Mouse (Mus musculus) small intestine, adult 2 months (tissue): ENCODE data around the gene Ankrd11.

Experiments
- CTCF ChIP-seq: fragments of 200-500 bp; IDR thresholded peaks from 2 replicates; pipeline ENCODE4 v1.5.1; 2012; ENCODE audit warnings: low read depth, mild to moderate bottlenecking, control low read depth, inconsistent platforms, low read length, moderate library complexity, mixed read lengths; ENCODE audit not compliant: insufficient replicate concordance, insufficient read length; ENCODE audit errors: extremely low read depth
- POLR2A ChIP-seq: fragments of 200-500 bp; IDR thresholded peaks from 2 replicates; pipeline ENCODE4 v1.6.1; 2012; ENCODE audit warnings: low read depth, mild to moderate bottlenecking, control low read depth, inconsistent platforms, low read length, moderate library complexity

DNA sequence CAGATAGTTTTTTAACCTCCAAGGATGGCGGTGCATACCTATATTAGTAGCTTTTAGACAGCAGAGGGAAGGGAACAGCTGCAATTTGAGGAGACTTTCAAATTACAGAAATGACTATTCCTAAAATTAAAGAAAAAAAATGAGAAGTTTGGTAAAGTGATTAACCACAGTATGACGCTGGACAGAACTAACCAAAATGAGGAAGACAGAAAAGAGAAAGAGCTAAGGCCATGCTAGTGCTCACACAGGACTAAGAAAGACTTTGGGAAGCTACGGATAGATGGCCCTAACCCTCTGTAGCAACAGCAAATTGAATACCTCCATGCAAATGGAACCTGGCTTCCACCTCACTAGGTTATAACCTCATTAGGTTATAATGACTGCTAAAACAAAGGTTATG lies 119.1 kb downstream of the Ankrd11 start:
- TF ChIP-seq POLR2A: no peak
- TF ChIP-seq CTCF: no peak
